Mouse (Mus musculus) retina, postnatal 7 days (tissue): ENCODE measurements at regions not wholly inside any gene's neighbourhood (a gene's known extent, or its start where the extent isn't known, plus 50 kb on each side); places are given as distances from the start of the nearest gene placed in this dataset.

Source experiments
- DNase-seq: peaks from one replicate; pipeline ENCODE4 v3.0.0-alpha.2; 2012; ENCODE audit warnings: low read depth, low spot score

- no peak for DNase-seq
These were observed 532.2 kb upstream of the Tbx3 start for GRCm38 (mm10) chr5:119138293-119138692.

- DNase-seq, result no peak
These were observed 531.1 kb upstream of the Tbx3 start for GRCm38 (mm10) chr5:119139336-119139735.

- DNase-seq, result no peak
These were observed 530.7 kb upstream of the Tbx3 start for GRCm38 (mm10) chr5:119139816-119140215.

GRCm38 (mm10) chr5:119143411-119143810 is 527.1 kb upstream of the Tbx3 start:
- no peak for DNase-seq

GRCm38 (mm10) chr5:119149389-119150185 is 520.9 kb upstream of the Tbx3 start:
- no peak for DNase-seq

GRCm38 (mm10) chr5:119153086-119153485 is 517.4 kb upstream of the Tbx3 start:
- no peak for DNase-seq

GRCm38 (mm10) chr5:119156638-119157037 is 513.8 kb upstream of the Tbx3 start:
- DNase-seq, result no peak

GRCm38 (mm10) chr5:119158171-119158570 is 512.3 kb upstream of the Tbx3 start:
- DNase-seq, result no peak

GRCm38 (mm10) chr5:119162132-119162675 is 508.3 kb upstream of the Tbx3 start:
- DNase-seq, result peak; percentile 23

- peak; percentile 38 for DNase-seq
These were observed 502.8 kb upstream of the Tbx3 start for GRCm38 (mm10) chr5:119167718-119168117.

GRCm38 (mm10) chr5:119169274-119169673 is 501.2 kb upstream of the Tbx3 start:
- DNase-seq, result no peak

- no peak for DNase-seq
These were observed 498.8 kb upstream of the Tbx3 start for GRCm38 (mm10) chr5:119171626-119172025.

GRCm38 (mm10) chr5:119178805-119179204 is 491.7 kb upstream of the Tbx3 start:
- DNase-seq, result no peak

GRCm38 (mm10) chr5:119183545-119184047 is 486.9 kb upstream of the Tbx3 start:
- no peak for DNase-seq

GRCm38 (mm10) chr5:119186611-119187010 is 483.9 kb upstream of the Tbx3 start:
- no peak for DNase-seq

GRCm38 (mm10) chr5:119188476-119188875 is 482.0 kb upstream of the Tbx3 start:
- DNase-seq, result no peak

GRCm38 (mm10) chr5:119193699-119194681 is 476.5 kb upstream of the Tbx3 start:
- no peak for DNase-seq

- DNase-seq, result no peak
These were observed 470.6 kb upstream of the Tbx3 start for GRCm38 (mm10) chr5:119199906-119200305.

- DNase-seq, result no peak
These were observed 469.2 kb upstream of the Tbx3 start for GRCm38 (mm10) chr5:119201251-119201650.

- DNase-seq, result no peak
These were observed 465.7 kb upstream of the Tbx3 start for GRCm38 (mm10) chr5:119204736-119205135.

GRCm38 (mm10) chr5:119208077-119208476 is 462.4 kb upstream of the Tbx3 start:
- DNase-seq, result no peak

GRCm38 (mm10) chr5:119213196-119213595 is 457.3 kb upstream of the Tbx3 start:
- no peak for DNase-seq
